Mouse (Mus musculus): ENCODE results near the gene Ndn. TPM values are rescaled to one million over a fixed set of nuclear protein-coding genes. Genes with fewer than 3 reads are reported as not detected.
A peak's percentile ranks its signal among the peaks of the same experiment; 100 is the strongest.

Gene Ndn
- total RNA-seq (2021) = 77.8 and 79.0 TPM in 2 replicates
- long read RNA-seq, experiment 1, transcript Ndn-201 (1 exons, 3,694 nt) = major isoform, 332 of 332 reads
- long read RNA-seq, experiment 1, partial matches to known transcripts = 0 of 332 reads
- long read RNA-seq, experiment 1, other reads (novel, unspliced or antisense) = 0 of 332 reads
- long read RNA-seq, experiment 2, transcript Ndn-201 (1 exons, 3,694 nt) = major isoform, 292 of 292 reads
- long read RNA-seq, experiment 2, partial matches to known transcripts = 0 of 292 reads
- long read RNA-seq, experiment 2, other reads (novel, unspliced or antisense) = 0 of 292 reads

DNA sequence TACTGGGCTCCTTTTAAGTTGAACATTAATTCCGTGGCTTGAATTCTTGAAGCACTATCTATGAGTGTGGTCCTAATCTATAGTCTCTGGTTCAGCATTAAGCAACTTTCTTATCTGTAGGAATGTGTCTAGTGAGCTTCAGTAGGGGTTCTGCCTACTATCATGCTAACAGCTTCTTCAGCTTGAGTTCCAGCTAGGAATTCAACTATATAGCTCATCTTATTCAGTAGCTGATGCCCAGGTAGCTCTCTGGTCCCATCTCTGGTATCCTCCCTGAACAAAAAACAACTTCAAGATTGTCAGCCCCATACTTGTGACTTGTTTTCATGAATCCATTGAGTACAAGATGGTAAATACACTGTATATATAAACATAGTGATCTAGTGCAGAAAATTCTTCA is at the start of gene Ndn:
Gene Ndn, plus strand, starts transcription at position 301 of the 400 bp plus-strand sequence.
- DNase-seq = no peak

DNA sequence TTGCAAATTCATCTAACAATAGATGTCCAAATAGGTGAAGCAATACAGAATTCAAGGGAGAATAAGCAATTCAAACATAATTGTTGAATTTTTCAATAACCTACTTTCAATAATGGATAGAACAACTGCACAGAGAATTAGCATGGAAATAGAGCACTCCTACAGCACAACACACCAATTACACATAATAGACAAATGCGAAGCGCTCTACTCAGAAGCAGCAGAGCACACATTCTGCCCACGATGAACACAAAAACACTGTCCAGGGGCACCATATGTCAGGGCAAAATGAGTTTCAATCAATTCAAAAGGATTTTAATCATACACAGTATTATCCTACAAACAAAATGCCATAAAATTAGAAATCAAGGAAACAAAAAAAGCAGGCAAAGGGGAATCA is 43.9 kb upstream of the Ndn start:
- DNase-seq = no peak

DNA sequence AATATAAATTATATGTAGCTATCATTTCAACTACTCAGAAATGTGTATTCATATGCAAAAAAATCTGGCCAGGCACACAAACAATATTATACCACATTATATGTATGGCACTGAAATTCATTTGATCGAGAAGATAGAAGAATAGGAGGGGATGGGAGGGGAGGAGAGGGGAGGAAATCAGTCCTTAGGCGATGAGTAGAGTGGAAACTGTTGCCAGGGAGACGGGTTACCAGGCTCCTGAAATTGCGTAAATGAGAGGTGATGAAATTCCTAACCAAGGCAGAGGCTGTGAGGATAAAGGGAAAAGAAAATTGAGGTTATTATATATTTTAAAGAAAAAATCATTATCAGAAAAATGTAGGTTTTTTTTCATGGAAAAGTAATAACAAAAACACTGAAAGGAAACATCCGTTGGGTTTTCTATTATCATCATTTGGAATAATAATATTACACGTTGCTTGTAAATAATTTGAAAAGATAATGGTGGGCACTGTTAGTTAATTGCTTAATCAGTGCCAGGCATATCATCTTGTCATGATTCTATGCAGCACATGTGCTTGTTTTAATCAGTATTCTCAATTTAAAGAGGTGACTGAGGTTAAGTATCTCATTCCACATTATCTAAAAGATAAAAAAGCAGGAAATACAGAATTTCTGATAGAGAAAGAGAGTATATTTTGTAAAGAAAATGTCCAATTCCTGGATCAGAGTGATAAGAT is 39.3 kb upstream of the Ndn start:
- DNase-seq = no peak

DNA sequence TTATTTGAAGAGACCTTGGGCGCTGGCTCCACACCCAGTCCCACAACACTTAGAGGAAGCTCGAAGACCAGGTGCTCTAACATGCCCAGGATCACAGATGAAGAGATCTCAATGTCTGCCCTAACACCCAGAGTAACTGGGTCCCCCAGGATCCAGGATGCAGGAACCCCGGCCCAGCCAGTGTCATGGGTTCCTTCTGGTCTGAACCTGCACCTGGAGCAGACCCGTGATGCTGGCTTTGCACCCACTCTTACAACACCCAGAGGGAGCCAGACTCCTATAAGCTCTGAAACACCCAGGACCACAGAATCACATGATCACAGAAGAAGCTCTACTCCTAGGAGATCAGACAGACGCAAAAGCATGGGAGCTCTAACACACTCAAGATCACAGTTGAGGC is 29.6 kb upstream of the Ndn start:
- DNase-seq = no peak

DNA sequence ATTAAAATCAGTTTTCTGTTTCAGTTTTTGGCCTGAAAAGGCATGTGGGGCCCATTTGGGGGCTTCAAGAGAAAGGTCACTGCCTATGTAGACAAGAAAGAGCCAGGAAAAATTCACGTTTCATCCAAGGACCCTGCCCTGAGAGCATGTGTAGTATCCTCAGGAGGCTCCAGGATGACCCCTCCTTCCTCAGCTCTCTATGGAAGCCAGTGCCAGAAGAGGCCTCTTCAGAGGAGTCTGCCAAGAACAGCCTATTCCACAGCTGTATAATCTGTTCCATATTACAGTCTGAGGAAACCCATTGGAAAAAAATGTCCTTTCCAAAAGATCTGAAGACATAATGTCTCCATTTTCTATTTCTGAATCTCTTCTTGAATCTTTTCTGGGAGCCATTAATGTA is 958 bp upstream of the Ndn start:
- DNase-seq = no peak

DNA sequence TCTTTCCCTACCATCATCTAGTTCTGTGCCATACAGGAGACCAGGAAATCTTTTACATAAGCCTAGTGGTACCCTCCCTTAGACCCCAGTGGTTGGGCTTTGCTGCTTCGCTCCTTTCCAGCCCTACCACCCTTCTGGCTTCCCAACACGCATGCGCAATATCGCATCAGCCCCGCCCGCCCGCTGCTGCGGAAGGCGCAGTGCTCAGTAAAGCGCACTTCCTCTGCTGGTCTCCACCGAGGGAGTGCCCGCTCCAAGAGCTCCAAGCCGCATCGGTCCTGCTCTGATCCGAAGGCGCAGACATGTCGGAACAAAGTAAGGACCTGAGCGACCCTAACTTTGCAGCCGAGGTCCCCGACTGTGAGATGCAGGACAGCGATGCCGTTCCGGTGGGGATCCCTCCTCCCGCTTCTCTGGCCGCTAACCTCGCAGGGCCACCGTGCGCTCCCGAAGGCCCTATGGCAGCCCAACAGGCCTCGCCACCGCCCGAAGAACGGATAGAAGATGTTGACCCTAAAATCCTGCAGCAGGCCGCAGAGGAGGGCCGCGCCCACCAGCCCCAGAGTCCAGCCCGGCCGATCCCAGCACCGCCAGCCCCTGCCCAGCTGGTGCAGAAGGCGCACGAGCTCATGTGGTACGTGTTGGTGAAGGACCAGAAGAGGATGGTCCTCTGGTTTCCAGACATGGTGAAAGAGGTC is 1.9 kb downstream of the Ndn start:
- DNase-seq = peak; percentile 89

DNA sequence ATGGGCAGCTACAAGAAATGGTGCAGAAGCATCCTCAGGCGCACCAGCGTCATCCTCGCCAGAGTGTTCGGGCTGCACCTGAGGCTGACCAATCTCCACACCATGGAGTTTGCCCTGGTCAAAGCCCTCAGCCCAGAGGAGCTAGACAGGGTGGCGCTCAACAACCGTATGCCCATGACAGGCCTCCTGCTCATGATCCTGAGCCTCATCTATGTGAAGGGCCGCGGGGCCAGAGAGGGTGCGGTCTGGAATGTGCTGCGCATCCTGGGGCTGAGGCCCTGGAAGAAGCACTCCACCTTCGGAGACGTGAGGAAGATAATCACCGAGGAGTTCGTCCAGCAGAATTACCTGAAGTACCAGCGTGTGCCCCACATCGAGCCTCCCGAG is 2.4 kb downstream of the Ndn start:
- peak; percentile 17 for DNase-seq

DNA sequence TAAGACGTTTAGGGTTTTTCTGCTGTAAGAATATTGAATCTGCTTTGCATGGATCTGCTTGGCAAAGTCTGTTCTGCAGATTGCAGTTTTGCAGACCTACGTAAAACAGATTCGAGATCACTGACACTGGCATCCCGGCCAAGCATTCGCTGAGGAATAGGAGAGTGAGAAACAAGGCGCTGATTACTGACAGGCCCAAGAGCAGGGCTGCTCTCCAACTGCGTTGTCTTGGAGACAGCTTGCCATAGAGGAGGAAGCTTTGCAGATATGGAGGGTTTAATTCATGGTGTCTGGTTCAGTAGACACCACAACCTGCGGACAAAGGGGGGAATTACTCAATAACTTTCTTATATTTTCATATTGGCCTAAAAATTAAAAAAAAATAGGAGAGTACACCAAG is 4.9 kb downstream of the Ndn start:
- DNase-seq = peak; percentile 12

DNA sequence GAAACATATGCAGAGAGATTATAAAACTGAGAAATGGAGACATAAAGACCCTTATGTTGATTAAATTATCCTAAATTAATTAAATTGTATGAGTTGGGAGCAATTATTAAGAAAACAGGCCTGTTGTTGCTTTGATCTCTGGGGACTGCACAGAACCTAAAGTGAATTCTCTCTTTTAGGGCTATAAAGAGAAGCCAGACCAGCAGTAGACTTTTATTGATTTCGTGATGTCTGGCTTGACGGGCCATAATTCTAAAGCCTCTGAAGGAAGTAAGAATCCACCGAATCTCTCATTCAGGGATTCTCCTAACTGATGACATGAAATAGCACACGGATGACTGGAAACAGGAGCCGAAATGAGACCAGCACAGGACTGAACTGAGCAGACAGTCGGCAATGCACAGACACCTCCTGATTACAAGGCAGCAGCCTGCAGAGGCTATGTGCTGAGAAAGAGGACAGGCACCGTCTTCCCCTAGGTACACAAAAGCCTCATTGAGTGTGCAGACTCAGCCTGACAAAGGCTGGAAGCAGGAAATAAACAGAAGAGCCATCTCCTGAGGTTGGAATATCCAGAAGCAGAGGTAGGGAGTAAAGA is 18.8 kb downstream of the Ndn start:
- DNase-seq = no peak

DNA sequence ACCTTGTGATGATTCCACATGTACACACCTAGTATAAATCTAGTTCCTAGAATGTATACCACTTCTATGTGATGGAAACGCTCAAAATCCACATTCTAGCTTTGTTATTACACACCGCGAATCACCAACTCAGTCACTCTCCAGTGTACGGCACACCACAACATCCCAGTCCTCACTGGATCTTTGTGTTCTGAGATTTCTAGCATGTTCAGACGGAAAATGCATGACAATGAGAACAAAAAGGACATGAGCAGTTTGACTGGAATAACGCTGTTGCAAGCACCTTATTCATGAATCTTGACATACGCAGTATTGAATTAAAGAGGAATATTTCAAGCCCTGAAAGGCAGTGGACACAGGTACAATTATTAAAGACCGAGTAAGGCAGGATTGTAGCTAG is 20.4 kb downstream of the Ndn start:
- no peak for DNase-seq

DNA sequence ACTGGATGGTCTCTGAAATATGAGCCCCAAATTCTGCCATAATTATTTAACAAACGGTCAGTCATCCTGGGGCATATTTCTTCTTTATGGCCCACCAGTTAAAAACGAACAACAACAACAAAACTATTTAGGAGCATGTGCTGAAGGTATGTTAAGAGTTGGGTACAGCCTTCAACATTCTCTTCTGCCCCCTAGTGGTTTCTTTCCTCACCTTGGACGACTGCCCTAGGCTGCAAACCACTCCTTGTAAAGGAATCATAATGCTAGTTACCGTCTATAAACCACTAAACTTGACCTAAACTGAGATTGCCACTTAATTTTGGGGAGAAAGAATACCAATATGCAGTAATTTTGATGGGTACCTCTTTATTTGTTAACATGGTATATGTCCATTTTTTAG is 29.3 kb downstream of the Ndn start:
- DNase-seq = peak; percentile 65

DNA sequence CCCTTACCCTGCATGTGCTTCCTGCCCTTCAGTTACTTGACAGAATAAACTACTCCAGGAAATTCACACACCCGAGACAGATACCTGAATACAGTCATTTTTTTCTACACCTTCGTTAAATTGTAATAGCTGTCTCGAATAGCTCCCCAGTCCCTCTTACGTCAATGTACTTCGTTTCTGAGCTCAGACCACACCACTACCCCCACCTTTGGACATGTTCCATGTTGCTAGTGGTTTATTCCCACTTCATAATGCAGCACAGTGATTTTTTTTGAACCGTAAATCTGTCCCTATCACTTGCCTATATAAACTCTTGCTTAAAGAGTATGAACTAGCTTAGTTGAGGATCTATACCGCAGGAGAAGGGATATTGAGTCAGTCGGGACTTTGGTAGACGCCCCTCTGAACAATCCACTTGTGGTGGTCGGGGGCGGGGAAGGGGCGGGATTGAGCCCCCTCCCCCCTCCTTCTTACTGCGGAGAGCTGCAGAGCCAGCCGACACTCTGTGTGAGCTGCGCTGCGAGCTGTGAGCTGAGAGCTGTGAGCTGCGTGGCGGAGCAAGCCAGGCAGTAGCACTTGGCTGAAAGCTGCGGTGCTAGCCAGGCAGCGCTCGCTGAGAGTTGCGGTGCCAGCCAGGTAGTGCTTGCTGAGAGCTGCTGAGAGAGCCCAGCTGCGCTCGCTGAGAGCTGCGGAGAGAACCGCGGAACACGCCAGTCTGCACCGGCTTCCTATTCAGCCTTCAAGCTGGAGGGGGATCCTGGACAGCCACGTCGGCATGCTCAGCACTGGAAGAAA is 30.3 kb downstream of the Ndn start, which contains the start of gene Magel2:
Gene Magel2, plus strand, starts transcription at position 501 of the 795 bp plus-strand sequence.
- peak; percentile 42 for DNase-seq

DNA sequence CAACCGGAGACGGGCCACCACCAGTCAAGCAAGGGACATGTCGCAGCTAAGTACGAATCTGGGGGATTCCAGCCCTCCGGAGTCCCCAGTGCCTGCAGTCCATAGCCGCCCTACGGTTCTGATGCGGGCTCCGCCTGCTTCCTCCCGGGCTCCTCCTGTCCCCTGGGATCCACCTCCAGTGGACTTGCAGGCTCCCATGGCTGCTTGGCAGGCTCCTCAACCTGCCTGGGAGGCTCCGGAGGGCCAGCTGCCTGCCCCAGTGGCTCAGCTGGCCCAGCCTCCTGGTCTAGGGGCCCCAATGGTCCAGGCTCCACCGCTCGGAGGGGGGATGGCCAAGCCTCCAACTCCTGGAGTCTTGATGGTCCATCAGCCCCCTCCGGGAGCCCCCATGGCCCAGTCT is 30.9 kb downstream of the Ndn start:
- DNase-seq = peak; percentile 54

DNA sequence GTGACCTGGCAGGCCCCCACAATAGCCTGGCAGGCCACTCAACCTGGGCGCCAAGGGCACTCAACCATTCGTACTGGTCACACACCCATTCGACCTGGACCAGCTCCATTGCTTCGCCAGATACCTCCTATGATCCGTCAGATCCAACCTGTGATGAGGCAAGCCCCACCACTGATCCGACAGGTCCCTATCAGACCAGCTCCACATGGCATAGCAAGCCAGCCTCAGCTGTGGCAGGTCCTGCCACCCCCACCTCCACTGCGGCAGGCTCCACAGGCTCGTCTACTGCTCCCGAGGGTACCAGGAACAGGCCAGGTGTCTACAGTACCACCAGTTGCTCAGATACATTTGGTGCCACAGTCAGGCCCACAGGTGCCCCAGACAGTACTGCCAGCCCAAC is 32.2 kb downstream of the Ndn start:
- DNase-seq = no peak

DNA sequence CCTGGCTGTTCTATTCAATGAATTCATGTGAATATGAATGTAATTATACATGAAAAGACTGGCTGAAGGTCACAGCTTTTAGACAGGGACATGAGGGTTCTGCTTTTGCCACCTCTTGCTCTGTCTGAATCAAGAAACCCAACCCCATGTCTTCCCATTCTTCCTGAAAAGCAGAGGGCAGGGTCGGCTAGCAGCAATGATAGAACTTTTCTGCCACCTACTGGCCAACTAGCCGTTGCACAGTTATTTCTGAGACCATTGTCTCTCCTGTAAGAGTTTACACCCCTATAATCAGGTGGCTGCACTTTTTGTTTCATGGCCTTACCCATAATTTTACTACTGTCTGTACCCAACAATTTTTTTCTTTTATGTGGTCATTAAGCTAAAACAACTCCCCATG is 36.0 kb downstream of the Ndn start:
- DNase-seq = peak; percentile 65

DNA sequence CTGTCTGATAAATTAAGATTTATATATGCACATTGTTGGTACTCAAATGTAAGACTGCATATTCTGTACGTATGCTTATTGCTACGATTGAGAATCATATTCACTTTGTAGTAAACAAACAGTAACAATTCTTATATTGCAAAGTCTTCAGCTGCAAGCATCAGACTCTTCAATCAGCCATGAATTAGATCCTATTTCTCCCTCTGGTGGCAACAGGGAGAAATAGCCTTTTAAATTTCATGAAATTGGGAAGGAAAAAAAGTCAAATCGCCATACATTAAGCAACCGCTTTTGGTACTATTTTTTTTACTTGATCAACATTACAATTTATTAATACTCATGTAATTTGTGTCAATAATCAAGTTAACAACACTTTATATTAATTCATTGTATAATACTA is 41.9 kb downstream of the Ndn start:
- DNase-seq = no peak

DNA sequence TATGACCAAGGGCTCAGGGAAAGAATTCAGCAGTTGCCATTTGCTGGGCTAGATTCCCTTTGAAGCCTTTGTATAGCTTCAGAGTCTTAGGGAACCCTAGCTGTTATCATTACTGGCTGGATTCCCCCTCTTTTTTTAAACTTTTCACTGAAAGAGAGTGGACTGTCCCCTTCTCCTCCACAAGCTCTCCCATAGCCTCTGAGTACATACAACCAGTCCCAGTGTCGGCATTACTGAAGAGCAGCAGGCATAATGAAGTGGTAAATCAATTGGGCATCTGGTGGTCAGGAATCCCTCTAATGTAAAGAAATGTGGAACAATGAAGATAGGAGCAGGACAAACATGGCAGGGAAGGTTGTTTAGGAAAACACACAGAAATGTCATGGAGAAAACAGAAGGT is 45.8 kb downstream of the Ndn start:
- no peak for DNase-seq

Other genes with a start within 250 kb of the Ndn start
- 2.0 and 3.1 TPM in 2 replicates for gene Magel2, start 30.4 kb downstream of the Ndn start, total RNA-seq (2021)
- gene Mkrn3, start 73.6 kb downstream of the Ndn start, total RNA-seq (2021) = 0.78 and 1.4 TPM in 2 replicates
- gene Peg12, start 117.9 kb downstream of the Ndn start, total RNA-seq (2021) = 3.9 and 4.3 TPM in 2 replicates

Data from adrenal gland, postnatal 14 days (tissue).